Mouse (Mus musculus): Measurements from ENCODE around the gene Tmem86b.

The Tmem86b gene

GRCm38 (mm10) chr7:4631031-4631430, at the start of gene Tmem86b:
Tmem86b (minus strand) TSS chr7:4631422.
- DNase-seq (ENCODE audit: low read depth, low spot score), result no peak

- no peak for DNase-seq (ENCODE audit: low read depth, low spot score)
These were observed 44.0 kb upstream of the Tmem86b start for GRCm38 (mm10) chr7:4675200-4675599.

DNA sequence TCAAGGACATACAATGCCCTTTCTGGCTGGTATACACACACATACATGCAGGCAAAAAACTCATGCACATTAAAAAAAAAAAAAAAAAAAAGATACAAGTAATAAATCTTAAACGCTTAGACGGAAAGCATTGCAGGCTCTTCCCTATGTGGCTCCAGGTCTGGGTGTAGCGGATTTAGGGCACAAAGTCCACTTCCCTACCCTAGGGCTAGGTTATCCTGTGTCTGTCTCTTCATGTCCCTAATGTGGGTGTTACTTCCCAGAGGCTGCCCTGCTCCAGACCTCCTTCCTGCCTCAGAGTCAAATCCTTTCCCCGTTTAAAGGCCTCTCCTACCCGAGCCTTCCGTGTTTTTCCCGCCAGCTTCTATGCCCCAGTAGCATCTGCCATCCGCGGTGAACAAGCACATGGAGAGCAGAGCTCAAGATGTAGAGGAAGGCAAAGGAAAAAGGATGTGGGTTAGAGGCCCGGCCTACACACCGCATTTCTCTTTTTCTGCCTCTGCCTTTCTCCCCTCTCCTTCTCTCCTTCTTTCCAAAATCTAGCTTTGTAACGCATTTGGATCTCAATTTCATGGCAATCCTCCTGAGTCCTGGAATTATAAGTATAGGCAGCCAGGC, 43.0 kb upstream of the Tmem86b start:
- no peak for DNase-seq (ENCODE audit: low read depth, low spot score)

GRCm38 (mm10) chr7:4671956-4672355, 40.7 kb upstream of the Tmem86b start:
- no peak for DNase-seq (ENCODE audit: low read depth, low spot score)

DNA sequence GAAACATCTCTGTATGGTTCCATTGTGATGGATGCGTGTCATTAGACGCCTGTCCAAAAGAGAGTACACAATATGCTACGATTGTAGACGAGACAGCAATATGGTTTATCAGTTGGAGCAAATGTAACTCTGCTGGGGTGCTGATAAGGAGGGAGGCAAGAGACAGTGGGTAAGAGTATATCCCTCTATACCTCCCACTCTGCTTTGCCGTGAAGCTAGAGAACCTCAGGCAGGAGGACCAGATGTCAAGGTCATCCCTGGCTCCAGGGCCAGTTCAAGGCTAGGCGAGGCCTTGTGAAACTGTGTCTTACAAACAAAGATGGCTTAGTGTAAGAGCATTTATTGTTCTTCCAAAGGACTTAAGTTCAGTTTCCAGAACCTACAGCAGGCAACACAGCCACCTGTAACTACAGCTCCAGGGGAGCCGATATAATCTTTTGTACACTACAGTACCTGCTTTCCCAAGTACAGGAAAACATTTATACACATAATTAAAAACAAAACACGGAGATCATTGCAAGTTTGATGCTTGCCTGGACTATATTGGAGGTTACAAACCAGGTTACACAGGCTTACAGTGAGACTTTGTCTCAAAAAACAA, 39.5 kb upstream of the Tmem86b start:
- no peak for DNase-seq (ENCODE audit: low read depth, low spot score)

DNA sequence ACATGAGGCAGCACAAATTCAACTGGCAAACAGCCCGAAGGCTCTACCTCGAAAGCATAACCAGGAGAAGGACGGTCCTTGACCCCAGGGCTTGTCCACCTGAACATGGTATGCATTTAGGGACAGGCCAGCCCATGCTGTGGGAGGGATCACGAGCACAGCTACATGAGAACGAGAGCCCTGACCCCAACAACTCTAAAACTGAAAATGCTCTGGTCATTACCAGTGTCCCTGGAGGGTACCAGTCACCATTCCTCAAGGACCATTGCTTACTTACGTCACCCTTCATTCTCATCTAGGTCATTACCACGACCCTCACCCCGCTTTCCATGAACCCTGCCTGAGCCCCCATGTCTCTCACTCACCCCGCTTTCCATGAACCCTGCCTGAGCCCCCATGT, 37.9 kb upstream of the Tmem86b start:
- DNase-seq (ENCODE audit: low read depth, low spot score), result no peak

- DNase-seq (ENCODE audit: low read depth, low spot score), result no peak
These were observed 37.3 kb upstream of the Tmem86b start for GRCm38 (mm10) chr7:4668506-4668905.

- DNase-seq (ENCODE audit: low read depth, low spot score), result no peak
These were observed 35.6 kb upstream of the Tmem86b start for GRCm38 (mm10) chr7:4666871-4667270.

DNA sequence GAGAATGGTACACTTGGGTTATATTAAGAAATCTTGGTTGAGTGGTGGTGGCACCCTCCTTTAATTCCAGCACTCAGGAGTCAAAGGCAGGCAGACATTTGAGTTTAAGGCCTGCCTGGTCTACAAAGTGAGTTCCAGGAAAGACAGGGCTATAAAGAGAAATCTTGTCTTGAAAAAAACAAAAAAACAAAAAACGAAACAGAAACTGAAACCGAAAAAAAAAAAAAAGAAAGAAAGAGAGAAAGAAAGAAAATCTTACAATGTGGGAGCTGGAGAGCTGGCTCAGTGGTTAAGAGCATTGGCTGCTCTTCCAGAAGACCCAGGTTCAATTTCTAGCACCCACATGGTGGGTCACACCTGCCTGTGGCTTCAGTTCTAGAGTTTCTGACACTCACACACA, 32.5 kb upstream of the Tmem86b start:
- DNase-seq (ENCODE audit: low read depth, low spot score), result no peak

DNA sequence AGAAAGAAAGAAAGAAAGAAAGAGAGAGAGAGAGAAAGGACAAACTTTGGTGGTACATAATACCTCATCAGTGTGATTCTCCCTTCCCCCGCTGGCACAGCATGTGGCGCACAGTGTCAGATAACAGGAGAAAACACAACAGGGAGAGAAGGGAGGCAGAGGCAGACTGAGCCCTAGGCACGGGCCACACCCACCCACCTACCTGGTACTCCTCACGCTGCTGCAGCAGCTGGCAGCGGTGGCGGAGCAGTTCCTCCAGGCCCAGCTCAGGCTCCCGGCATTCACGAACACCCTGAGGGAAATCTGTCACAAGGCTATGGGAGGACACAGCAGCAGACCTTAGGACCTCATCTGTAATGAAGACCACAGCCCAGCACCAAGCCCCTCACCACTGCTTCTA, 32.0 kb upstream of the Tmem86b start:
- no peak for DNase-seq (ENCODE audit: low read depth, low spot score)

DNA sequence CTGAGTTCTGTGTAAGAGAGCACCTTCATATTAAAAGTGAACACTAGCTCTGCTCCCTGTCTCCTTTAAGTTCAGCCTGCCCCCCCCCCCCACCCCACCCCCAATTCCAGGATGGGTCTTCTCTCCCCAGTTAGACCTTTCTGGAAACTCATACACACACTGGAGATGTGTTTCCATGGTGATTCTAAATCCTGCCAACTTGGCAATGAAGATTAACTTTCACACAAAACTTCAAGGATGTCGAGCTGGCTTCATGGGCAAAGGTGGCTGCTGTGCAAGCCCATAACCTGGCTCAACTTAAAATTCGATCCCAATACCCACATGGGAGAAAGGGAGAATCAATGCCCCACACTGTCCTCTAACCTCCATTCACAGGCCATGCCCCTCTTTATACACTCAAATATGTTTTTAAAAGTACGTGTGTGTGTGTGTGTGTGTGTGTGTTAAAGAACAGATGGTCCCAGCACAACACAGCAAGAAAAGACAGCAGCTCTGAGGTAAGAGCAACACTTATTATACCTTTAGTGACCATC, 28.8 kb upstream of the Tmem86b start:
- no peak for DNase-seq (ENCODE audit: low read depth, low spot score)

DNA sequence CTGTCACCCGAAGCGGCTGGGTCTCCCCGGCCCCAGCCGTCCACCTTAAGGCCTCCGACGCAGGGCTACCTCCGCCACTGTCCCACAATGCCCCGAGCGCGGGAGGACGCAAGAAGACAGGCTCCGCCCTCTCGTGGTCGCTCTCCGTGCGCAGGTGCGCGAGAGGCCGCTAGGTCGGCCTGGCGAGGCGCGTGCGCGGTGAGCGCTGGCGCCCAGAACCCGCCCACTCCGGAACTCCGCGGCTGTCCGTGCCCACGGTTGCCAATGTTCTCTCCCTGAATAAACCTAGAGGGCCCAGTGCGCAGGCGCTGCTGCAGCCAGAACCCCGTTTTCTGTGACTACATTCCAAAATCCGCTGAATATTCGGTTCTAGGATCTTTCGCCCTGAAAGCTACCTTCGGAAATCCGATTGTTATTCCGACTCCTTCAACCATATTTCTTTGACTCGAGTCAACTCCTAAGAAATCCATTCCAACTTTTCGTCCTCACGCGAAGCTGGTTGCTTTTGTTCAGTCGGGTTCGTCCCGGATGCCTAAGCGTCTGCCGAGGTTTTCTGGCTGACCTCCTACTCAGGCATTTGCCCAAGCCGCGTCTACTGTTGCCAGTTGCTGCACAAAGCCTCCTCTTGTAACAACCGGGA, 27.8 kb upstream of the Tmem86b start, which contains the start of gene Ppp6r1:
Gene Ppp6r1, minus strand, starts transcription at position 108 of the 640 bp plus-strand sequence.
- DNase-seq (ENCODE audit: low read depth, low spot score), result peak; percentile 98

GRCm38 (mm10) chr7:4658128-4658907, 27.1 kb upstream of the Tmem86b start:
- DNase-seq (ENCODE audit: low read depth, low spot score), result no peak

GRCm38 (mm10) chr7:4657521-4658127, 26.4 kb upstream of the Tmem86b start:
- no peak for DNase-seq (ENCODE audit: low read depth, low spot score)

DNA sequence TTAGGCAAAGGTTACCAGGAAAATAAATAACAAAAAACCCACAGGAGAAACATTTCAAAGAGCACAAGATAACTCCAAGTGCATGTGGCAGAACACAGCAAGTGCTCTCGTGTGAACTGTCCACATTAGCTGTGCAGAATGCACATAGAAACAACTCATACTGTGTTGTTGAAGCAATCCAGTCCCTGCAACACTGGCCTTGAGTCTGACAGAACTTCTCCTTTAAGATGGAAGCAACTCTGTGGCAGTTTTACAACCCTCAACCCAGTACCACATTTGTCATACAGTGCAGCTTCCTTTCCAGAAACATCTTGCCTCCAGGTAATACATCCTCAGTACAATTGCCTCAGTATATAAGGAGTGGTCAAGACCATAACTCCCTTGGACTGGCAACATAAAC, 25.6 kb upstream of the Tmem86b start:
- DNase-seq (ENCODE audit: low read depth, low spot score), result no peak

DNA sequence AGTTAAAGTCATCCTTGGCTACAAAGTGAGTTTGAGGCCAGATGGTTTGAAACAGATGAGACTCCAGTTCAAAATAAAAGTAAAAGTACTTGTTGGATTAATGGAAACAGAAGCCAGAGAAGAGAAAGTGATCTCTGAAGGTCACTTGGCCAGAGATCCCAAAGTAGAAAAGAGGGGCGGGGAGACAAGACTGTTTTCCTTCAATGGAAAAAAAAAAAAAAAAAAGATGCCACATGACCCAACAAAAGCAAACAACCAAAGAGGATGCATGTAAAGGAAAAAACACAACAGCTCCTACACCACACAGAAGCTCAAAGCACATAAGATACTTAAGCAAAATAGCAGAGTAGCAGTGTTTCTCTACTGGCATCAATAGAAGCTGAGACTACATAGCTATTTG, 24.7 kb upstream of the Tmem86b start:
- no peak for DNase-seq (ENCODE audit: low read depth, low spot score)

GRCm38 (mm10) chr7:4655393-4655792, 24.2 kb upstream of the Tmem86b start:
- DNase-seq (ENCODE audit: low read depth, low spot score), result no peak

GRCm38 (mm10) chr7:4654221-4654620, 23.0 kb upstream of the Tmem86b start:
- DNase-seq (ENCODE audit: low read depth, low spot score), result no peak

DNA sequence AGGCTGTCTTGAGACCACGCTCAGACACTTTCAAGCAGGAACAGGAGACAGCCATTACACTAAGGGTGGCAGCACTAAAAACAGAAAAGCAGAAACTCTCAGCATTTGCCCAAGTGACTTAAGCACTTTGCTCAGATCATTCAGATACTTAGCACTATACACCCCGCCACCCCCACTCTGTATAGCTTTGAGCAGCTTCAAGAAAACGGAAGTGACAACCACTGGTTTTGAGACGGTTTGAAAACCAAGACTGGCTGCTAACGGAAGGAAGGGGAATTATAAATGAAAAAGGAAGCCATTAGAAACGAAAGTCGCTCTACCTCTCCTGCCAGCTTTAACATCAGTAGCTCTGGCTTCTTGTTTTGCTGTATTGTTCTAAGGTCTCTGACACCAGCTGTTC, 22.6 kb upstream of the Tmem86b start:
- peak; percentile 44 for DNase-seq (ENCODE audit: low read depth, low spot score)

- DNase-seq (ENCODE audit: low read depth, low spot score), result no peak
These were observed 22.1 kb upstream of the Tmem86b start for GRCm38 (mm10) chr7:4653351-4653750.

DNA sequence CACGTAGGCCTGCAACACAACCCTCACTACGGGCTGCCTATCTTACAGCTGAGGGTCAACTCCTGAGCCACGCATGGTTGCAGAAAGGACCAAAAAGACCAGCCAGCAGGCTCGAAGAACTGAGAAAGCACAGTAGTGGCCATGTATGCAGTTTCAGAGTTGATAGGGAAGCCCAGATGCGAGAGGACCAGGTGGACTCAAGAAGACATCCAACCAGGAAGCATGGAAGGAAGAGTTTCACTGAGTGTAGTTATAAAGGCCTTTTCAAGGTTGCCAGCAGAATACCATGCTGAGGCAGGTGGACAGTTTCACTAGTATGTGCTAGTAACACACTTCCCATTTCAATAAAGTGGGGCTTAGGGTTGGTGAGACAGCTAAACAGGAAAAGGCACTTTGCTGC, 21.5 kb upstream of the Tmem86b start:
- DNase-seq (ENCODE audit: low read depth, low spot score), result no peak

DNA sequence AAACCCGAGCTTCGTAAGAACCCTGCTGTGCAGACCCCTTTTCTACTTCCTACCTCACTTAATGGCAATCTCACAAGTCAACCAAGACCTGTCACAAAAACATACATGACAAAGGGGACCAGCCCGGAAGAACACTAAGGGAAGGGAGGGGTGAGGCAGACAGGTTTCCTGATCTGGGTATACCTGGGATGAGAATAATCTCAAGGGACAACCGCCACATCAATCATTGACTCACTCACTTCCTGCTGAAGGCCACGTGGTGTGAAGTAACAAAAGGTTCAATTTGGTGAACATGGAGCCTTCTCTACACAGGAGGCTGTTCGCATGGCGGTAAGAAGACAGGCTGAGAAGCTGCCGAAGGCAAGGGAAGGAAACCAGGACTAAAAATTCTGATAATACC, 20.4 kb upstream of the Tmem86b start:
- no peak for DNase-seq (ENCODE audit: low read depth, low spot score)

Data from skeletal muscle tissue, adult 2 months (tissue).